Mouse (Mus musculus): ENCODE data around the gene Capn5. TPM values are rescaled to one million over a fixed set of nuclear protein-coding genes. Genes with fewer than 3 reads are reported as not detected.

The Capn5 gene
- total RNA-seq, 1 experiment from 2014 or later: 0.76 TPM

- no peak for ATAC-seq (replicated peaks; ENCODE audit: insufficient number of reproducible peaks, low FRiP score, low TSS enrichment, poor library complexity, severe bottlenecking)
Measured at GRCm38 (mm10) chr7:98086346-98086745, 91.7 kb downstream of the Capn5 start.

DNA sequence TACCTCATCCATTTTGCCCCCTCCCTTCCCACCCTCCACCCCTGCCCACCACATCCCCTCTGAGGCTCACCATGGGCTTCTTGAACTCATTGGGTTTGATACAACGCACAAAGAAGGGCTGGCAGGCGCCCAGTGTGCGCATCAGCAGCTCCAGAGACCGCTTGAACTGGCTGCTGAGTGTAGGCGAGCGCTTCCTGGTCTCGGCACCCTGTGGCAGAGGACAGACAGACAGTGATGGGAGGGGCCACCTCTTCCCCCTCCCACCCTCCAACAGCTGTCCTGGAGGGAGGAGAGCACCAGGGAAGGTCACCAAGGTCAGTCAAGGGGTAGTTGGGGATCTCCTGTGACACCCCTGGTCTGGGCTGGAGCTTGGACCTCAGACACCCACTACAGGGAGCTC, 92.8 kb downstream of the Capn5 start:
- ATAC-seq (replicated peaks; ENCODE audit: insufficient number of reproducible peaks, low FRiP score, low TSS enrichment, poor library complexity, severe bottlenecking): peak; percentile 36; the same call in 1 of the 2 replicates

DNA sequence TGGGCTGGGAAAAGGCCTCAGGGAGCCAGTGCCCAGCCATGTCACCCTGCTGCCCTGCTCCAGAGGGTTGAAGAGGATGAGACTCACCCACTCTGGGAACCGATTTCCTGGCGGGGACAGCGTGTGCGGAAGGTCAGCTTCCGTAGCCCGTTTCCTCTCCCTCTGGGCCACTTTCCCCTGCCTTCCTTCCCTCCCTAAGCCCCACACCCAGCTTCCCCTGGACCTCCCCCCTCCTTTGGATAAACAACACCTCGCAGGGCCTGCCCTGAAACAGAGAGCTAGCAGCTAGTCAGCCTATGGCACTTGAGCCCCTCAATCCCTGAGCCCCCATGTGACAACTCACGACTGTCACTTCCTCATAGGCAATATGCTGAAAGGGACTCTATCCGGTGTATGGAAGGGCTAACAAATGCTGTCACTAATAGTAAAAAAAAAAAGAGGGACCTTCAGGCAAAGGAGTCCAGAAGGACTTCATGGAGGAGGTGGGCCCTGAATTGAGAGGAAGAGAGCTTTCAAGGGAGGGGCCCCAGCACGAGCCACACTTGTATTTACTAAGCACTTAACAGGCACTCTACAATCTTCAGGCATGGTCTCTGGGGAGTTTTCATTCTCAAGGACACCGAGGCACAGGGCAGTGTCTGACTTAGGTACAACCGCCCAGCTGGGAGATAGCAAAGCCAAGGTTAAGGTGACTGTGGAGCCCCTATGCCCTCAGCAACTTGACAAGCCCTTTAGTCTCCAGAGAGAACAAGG, 93.4 kb downstream of the Capn5 start:
- no peak for ATAC-seq (replicated peaks; ENCODE audit: insufficient number of reproducible peaks, low FRiP score, low TSS enrichment, poor library complexity, severe bottlenecking)

DNA sequence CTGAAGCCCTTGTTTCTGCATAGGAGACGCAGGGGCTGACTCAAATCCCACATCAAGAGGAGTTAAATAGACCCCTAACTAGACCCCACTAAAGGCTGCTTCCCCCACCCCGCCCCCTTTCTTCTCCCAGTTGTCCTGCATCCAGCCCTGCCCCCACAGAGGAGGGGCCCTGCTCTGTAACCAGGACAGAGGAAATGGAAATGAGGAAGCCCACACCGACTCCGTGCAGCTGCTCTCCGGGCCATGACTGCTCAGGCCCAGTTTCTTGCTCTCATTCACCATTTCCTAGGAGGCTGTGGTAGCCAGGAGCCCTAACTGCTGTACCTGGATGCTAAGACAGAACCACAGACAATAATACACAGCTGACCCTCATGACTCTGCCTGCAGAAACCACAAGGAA, 95.7 kb downstream of the Capn5 start:
- no peak for ATAC-seq (replicated peaks; ENCODE audit: insufficient number of reproducible peaks, low FRiP score, low TSS enrichment, poor library complexity, severe bottlenecking)

GRCm38 (mm10) chr7:98077453-98077852, 100.6 kb downstream of the Capn5 start:
- ATAC-seq (replicated peaks; ENCODE audit: insufficient number of reproducible peaks, low FRiP score, low TSS enrichment, poor library complexity, severe bottlenecking): no peak

DNA sequence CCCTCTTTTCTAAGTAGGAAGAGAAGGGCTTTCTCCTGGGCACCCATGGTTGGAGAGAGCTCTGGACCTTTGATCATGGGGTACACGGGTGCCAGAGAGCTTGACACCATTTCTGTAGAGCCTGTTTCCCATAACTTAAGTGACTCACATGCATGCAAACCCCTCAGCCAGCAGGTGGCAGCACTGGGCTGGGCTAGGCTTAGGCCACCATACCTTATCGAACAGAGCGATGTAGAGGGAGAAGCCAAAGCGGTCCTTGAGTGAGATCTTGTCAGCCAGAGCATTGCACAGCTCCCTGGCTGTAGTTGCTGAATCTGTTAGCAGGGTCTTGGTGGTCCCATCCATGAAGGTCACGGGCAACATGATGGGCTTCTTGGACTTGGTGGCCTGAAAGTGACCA, 106.5 kb downstream of the Capn5 start:
- peak; percentile 79 for ATAC-seq (replicated peaks; ENCODE audit: insufficient number of reproducible peaks, low FRiP score, low TSS enrichment, poor library complexity, severe bottlenecking)

Other genes with a start within 250 kb of the Capn5 start
- 11.8 to 14.7 TPM (median 13.1 TPM) in 3 replicates for gene Myo7a, start 58.8 kb downstream of the Capn5 start, total RNA-seq (2017)
- gene Omp, start 32.8 kb downstream of the Capn5 start, total RNA-seq (2017): 0.29 TPM in 1 of 3 replicates, not detected in the others
- 0.19 to 0.43 TPM in 2 of 3 replicates, not detected in the other for gene B3gnt6, start 21.2 kb upstream of the Capn5 start, total RNA-seq (2017)
- 111 to 164 TPM (median 121 TPM) in 3 replicates for gene Acer3, start 142.9 kb upstream of the Capn5 start, total RNA-seq (2017)
- not detected in 3 replicates for gene Tsku, start 183.1 kb upstream of the Capn5 start, total RNA-seq (2017)